Mouse (Mus musculus): ENCODE results near the gene Ranbp9. TPM values are rescaled to one million over a fixed set of nuclear protein-coding genes. Genes with fewer than 3 reads are reported as not detected.

The Ranbp9 gene
- total and polyA plus RNA-seq, 3 experiments = 17.1 to 25.9 TPM; not detected in 1

- no peaks in the 10 kb centered on the region for H3K4me1 ChIP-seq (ENCODE audit: control insufficient read depth in 1 of 2, insufficient read depth in 2 of 2, low read length in 2 of 2)
- no peak overlapping the region for H3K4me3 ChIP-seq (ENCODE audit: control insufficient read depth in 1 of 2, insufficient read depth in 1 of 2, low read depth in 2 of 2, low read length in 2 of 2)
- TF ChIP-seq EP300 (IDR thresholded peaks at IDR 0.05; ENCODE audit: low read depth in 1 of 2, low read length in 2 of 2) = no peak
- TF ChIP-seq POLR2AphosphoS2 (IDR thresholded peaks at IDR 0.05; ENCODE audit: low read length) = no peak
- TF ChIP-seq SIN3A (IDR thresholded peaks at IDR 0.05; ENCODE audit: low read length) = no peak
- TF ChIP-seq RCOR1 (IDR thresholded peaks at IDR 0.05; ENCODE audit: low read depth, low read length) = no peak
- no peak for TF ChIP-seq TCF12 (IDR thresholded peaks at IDR 0.05; ENCODE audit: low read depth, low read length)
- TF ChIP-seq USF2 (IDR thresholded peaks at IDR 0.05; ENCODE audit: borderline replicate concordance in 1 of 2, insufficient read depth in 1 of 2, low read depth in 1 of 2, low read length in 2 of 2) = no peak
- no peaks in the 10 kb centered on the region for H3K79me2 ChIP-seq (ENCODE audit: control insufficient read depth, insufficient read depth, low read length, poor library complexity)
- H3K9me3 ChIP-seq (replicated peaks; ENCODE audit: insufficient read depth, low read length) = no peaks in the 10 kb centered on the region
- H3K36me3 ChIP-seq (ENCODE audit: control insufficient read depth in 1 of 2, insufficient read depth in 2 of 2, low read length in 2 of 2) = no peaks in the 10 kb centered on the region
- H3K9ac ChIP-seq (ENCODE audit: control insufficient read depth, low read depth, low read length, poor library complexity, severe bottlenecking) = no peak overlapping the region
- DNase-seq (ENCODE audit: low read depth, low spot score) = no peak
- H3K27ac ChIP-seq (ENCODE audit: control insufficient read depth, low read depth, low read length) = no peak overlapping the region
- H3K27me3 ChIP-seq (ENCODE audit: control insufficient read depth in 1 of 2, insufficient read depth in 2 of 2, low read length in 2 of 2) = no peaks in the 10 kb centered on the region
These were observed 17.8 kb upstream of the Ranbp9 start for GRCm38 (mm10) chr13:43498849-43499248.

GRCm38 (mm10) chr13:43497769-43498168, 16.7 kb upstream of the Ranbp9 start:
- no peaks in the 10 kb centered on the region for H3K36me3 ChIP-seq (ENCODE audit: control insufficient read depth in 1 of 2, insufficient read depth in 2 of 2, low read length in 2 of 2)

GRCm38 (mm10) chr13:43496660-43497059, 15.6 kb upstream of the Ranbp9 start:
- no peaks in the 10 kb centered on the region for H3K79me2 ChIP-seq (ENCODE audit: control insufficient read depth, insufficient read depth, low read length, poor library complexity)
- no peak overlapping the region for H3K27ac ChIP-seq (ENCODE audit: control insufficient read depth, low read depth, low read length)
- H3K4me1 ChIP-seq (ENCODE audit: control insufficient read depth in 1 of 2, insufficient read depth in 2 of 2, low read length in 2 of 2) = no peaks in the 10 kb centered on the region
- no peak overlapping the region for H3K4me3 ChIP-seq (ENCODE audit: control insufficient read depth in 1 of 2, insufficient read depth in 1 of 2, low read depth in 2 of 2, low read length in 2 of 2)
- H3K27me3 ChIP-seq (ENCODE audit: control insufficient read depth in 1 of 2, insufficient read depth in 2 of 2, low read length in 2 of 2) = no peaks in the 10 kb centered on the region
- DNase-seq (ENCODE audit: low read depth, low spot score) = no peak
- no peaks in the 10 kb centered on the region for H3K9me3 ChIP-seq (replicated peaks; ENCODE audit: insufficient read depth, low read length)
- no peak overlapping the region for H3K9ac ChIP-seq (ENCODE audit: control insufficient read depth, low read depth, low read length, poor library complexity, severe bottlenecking)
- TF ChIP-seq NRF1 (IDR thresholded peaks at IDR 0.05; ENCODE audit: insufficient read depth, low read depth, low read length, poor library complexity, severe bottlenecking) = no peak
- no peak for TF ChIP-seq MEF2A (IDR thresholded peaks at IDR 0.05; ENCODE audit: extremely low read depth, insufficient replicate concordance, low read depth, low read length, poor library complexity, severe bottlenecking)
- H3K36me3 ChIP-seq (ENCODE audit: control insufficient read depth in 1 of 2, insufficient read depth in 2 of 2, low read length in 2 of 2) = no peaks in the 10 kb centered on the region

More at GRCm38 (mm10) chr13:43497769-43498168, 16.7 kb upstream of the Ranbp9 start:
- DNase-seq (ENCODE audit: low read depth, low spot score) = no peak
- Histone ChIP-seq H3K4me1 (ENCODE audit: control insufficient read depth in 1 of 2, insufficient read depth in 2 of 2, low read length in 2 of 2) (no peaks in the 10 kb centered on the region), H3K27ac (ENCODE audit: control insufficient read depth, low read depth, low read length) (no peak overlapping the region), H3K9me3 (replicated peaks; ENCODE audit: insufficient read depth, low read length) (no peaks in the 10 kb centered on the region), H3K79me2 (ENCODE audit: control insufficient read depth, insufficient read depth, low read length, poor library complexity) (no peaks in the 10 kb centered on the region), H3K27me3 (ENCODE audit: control insufficient read depth in 1 of 2, insufficient read depth in 2 of 2, low read length in 2 of 2) (no peaks in the 10 kb centered on the region), H3K9ac (ENCODE audit: control insufficient read depth, low read depth, low read length, poor library complexity, severe bottlenecking) (no peak overlapping the region), H3K4me3 (ENCODE audit: control insufficient read depth in 1 of 2, insufficient read depth in 1 of 2, low read depth in 2 of 2, low read length in 2 of 2) (no peak overlapping the region)
- no peak for TF ChIP-seq ETS1 (IDR thresholded peaks at IDR 0.05; ENCODE audit: low read depth, low read length)
- no peak for TF ChIP-seq USF1 (IDR thresholded peaks at IDR 0.05; ENCODE audit: low read depth, low read length)
- peak; percentile 20 to 36 (median 23); a peak in 4 of 6 replicates for TF ChIP-seq CTCF (IDR thresholded peaks at IDR 0.05 in 2 of 3, conservative IDR thresholded peaks at IDR 0.05 in 1 of 3; ENCODE audit: control insufficient read depth in 1 of 3, insufficient read depth in 1 of 3, low read depth in 2 of 3, low read length in 3 of 3, poor library complexity in 1 of 3, severe bottlenecking in 1 of 3)
